Mouse (Mus musculus) bone marrow macrophage, adult 2 months (primary cell): Measurements from ENCODE around the gene Hbb-bh1.

Experiments used
- CTCF ChIP-seq: IDR thresholded peaks from 2 replicates; pipeline ENCODE4 v1.5.1; 2012; ENCODE audit warnings: low read depth, mild to moderate bottlenecking, low read length, moderate library complexity
- POLR2A ChIP-seq: IDR thresholded peaks from 2 replicates; pipeline ENCODE4 v1.6.1; 2012; ENCODE audit warnings: mild to moderate bottlenecking, low read depth, low read length, borderline replicate concordance

- TF ChIP-seq CTCF = 0 out of 2 replicates have a peak, but pooled peaks have one; percentile 12
- no peak for TF ChIP-seq POLR2A
Observed at GRCm38 (mm10) chr7:103792669-103793388, 50.1 kb downstream of the Hbb-bh1 start.
